Mouse (Mus musculus): ENCODE results near the gene Mast2.

DNA sequence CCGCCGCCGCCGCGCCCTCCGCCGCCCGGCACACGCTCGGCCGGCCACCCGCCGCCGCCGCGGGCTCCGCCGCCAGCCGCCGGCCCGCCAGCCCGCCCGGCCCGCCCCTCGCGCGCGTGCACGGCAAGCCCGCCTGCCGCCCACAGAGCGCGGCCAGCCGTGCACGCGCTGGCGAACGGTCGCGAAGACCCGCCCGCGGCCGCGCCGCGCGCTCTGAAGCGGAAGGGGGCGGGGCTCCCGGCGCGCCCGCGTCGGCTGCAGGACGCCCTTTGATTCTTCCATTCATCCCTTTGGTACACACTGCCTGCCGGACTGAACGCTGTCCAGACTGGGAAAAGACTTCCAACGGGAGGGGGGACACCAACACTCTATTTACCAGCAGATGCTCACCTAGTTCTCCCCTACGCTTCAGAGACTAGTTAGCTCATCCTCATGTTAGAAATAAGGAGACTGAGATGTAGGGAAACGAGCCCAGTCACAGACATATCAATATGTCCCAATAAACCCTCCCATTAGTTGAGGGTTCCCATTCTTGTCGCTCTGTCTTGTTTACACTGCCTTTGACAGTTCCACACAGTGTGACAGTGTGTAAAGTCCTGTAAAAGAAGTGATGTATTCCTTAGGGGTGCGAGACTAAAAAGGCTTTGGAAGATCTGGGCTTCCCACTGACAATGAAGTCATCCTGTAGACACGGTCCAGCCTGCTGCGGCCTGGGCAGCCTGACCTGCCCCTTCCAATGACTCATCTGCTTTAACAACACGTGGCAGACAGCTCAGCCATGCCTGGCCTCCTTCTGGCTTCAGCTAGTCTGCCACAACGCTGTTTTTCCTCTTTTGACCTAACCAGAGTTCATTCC lies at the start of gene Mast2:
- TF ChIP-seq CTCF (IDR thresholded peaks at IDR 0.05; ENCODE audit: extremely low read depth, insufficient read length, insufficient replicate concordance, low read depth, low read length) (no peak), POLR2A (IDR thresholded peaks at IDR 0.05; ENCODE audit: low read depth, low read length) (no peak)

Measured in small intestine, adult 2 months (tissue).